Mouse (Mus musculus) midbrain, embryonic 14.5 days (tissue): ENCODE data around the gene Gm45021. TPM values are rescaled to one million over a fixed set of nuclear protein-coding genes. Genes with fewer than 3 reads are reported as not detected.

Source experiments
- ATAC-seq: fragments of 200-750 bp; cut with Nextera tagmentation; 2 replicates; pipeline ENCODE4 v1.8.0; 2017; ENCODE audit warnings: moderate number of reproducible peaks, moderate library complexity; ENCODE audit not compliant: low FRiP score, low TSS enrichment
- DNase-seq: peaks from one replicate; pipeline ENCODE4 v3.0.0-alpha.2; 2015
- H3K27ac ChIP-seq: fragments of 300-500 bp; sonication (generic); replicated peaks from 2 replicates; pipeline ENCODE4 v1.5.1; 2014; ENCODE audit warnings: mild to moderate bottlenecking, low read depth, low read length, moderate library complexity
- H3K27me3 ChIP-seq: fragments of 300-500 bp; sonication (generic); 2 replicates; pipeline ENCODE4 v1.6.1; 2014; ENCODE audit warnings: low read length, control low read depth, mixed read lengths; ENCODE audit not compliant: control insufficient read depth, insufficient read depth
- H3K36me3 ChIP-seq: fragments of 300-500 bp; sonication (generic); 2 replicates; pipeline ENCODE4 v1.6.1; 2014; ENCODE audit warnings: low read length, control low read depth; ENCODE audit not compliant: control insufficient read depth, insufficient read depth
- H3K4me1 ChIP-seq: fragments of 300-500 bp; sonication (generic); 2 replicates; pipeline ENCODE4 v1.6.1; 2014; ENCODE audit warnings: mild to moderate bottlenecking, antibody characterized with exemption, low read length, control low read depth; ENCODE audit not compliant: control insufficient read depth, insufficient read depth
- H3K4me2 ChIP-seq: fragments of 300-500 bp; sonication (generic); 2 replicates; pipeline ENCODE4 v1.6.1; 2014; ENCODE audit warnings: mild to moderate bottlenecking, low read length, moderate library complexity
- H3K4me3 ChIP-seq: fragments of 300-500 bp; sonication (generic); replicated peaks from 2 replicates; pipeline ENCODE4 v1.5.1; 2014; ENCODE audit warnings: low read depth, low read length
- H3K9ac ChIP-seq: fragments of 300-500 bp; sonication (generic); replicated peaks from 2 replicates; pipeline ENCODE4 v1.6.1; 2014; ENCODE audit warnings: mild to moderate bottlenecking, low read length, moderate library complexity
- H3K9me3 ChIP-seq: fragments of 300-500 bp; sonication (generic); 2 replicates; pipeline ENCODE4 v1.6.1; 2016; ENCODE audit warnings: low read length, control low read depth, mixed read lengths; ENCODE audit not compliant: control insufficient read depth
- WGBS: fragments of 180-500 bp; shearing (Covaris S2); extraction: QIAGEN DNeasy Blood & Tissue Kit; methylation state at CpG from one replicate; pipeline ENCODE4 v1.1.7; 2014; 5-methylcytosine and 5-hydroxymethylcytosine counted together
- polyA plus RNA-seq: library from polyadenylated mRNA; unstranded; fragments of >200 nt; fragmentation: Nextera tagmentation; extraction: Ambion mirVana; gene quantifications from 2 replicates; pipeline ENCODE4 v1.2.1, GENCODE M21; 2014

Gene Gm45021
- polyA plus RNA-seq = not detected in 2 replicates

GRCm38 (mm10) chr6:48589194-48589750, at the start of gene Gm45021:
Gene Gm45021 (plus strand): TSS chr6:48589610.
- H3K4me3 ChIP-seq = no peak within 1 kb of the TSS
- H3K4me1 ChIP-seq = 0 out of 2 replicates have a peak, but pooled peaks cover 6% of the 10 kb centered on the region
- no peak within 1 kb of the TSS for H3K27ac ChIP-seq
- no peak for DNase-seq
- H3K9me3 ChIP-seq = no peaks in the 10 kb centered on the region
- no peaks in the 10 kb centered on the region for H3K36me3 ChIP-seq
- 76% methylated on average over 6 of the region's 6 CpGs for WGBS
- no peak for ATAC-seq
- no peak within 1 kb of the TSS for H3K9ac ChIP-seq
- no peaks in the 10 kb centered on the region for H3K27me3 ChIP-seq
- H3K4me2 ChIP-seq = no peak within 1 kb of the TSS

DNA sequence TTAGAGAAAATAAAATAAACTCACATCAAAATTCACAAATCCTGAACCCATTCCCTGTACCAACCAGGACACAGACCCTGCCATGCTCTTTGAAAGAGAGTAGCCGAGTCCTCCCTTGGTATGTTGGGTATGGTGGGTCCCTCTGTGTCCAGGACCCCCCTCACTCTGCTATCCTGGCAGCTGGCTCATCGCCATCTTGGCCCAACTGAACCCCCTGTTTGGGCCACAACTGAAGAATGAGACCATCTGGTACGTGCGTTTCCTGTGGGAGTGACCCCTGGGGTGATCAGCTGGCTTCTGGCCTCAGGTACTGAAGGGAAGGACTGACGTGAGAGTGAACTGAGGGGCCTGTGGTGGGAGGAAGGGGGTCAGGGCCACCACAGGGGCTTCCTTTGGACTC, 49.5 kb upstream of the Gm45021 start:
- no peak for DNase-seq
- no peak for ATAC-seq
- Histone ChIP-seq H3K36me3 (peaks cover 24% of the 10 kb centered on the region), H3K9ac (no peak overlapping the region), H3K4me2 (no peak overlapping the region), H3K27ac (no peak overlapping the region), H3K4me1 (peaks cover 21% of the 10 kb centered on the region), H3K9me3 (no peaks in the 10 kb centered on the region), H3K4me3 (no peak overlapping the region), H3K27me3 (no peaks in the 10 kb centered on the region)
- WGBS = 88% methylated on average over 5 of the region's 5 CpGs

GRCm38 (mm10) chr6:48540721-48541120, 48.7 kb upstream of the Gm45021 start:
- Histone ChIP-seq H3K27ac (no peak overlapping the region), H3K9me3 (no peaks in the 10 kb centered on the region), H3K4me3 (no peak overlapping the region), H3K36me3 (peaks cover 24% of the 10 kb centered on the region), H3K4me2 (no peak overlapping the region), H3K4me1 (peaks cover 21% of the 10 kb centered on the region), H3K27me3 (no peaks in the 10 kb centered on the region), H3K9ac (no peak overlapping the region)
- WGBS = 82% methylated on average over 3 of the region's 3 CpGs
- ATAC-seq = no peak
- DNase-seq = no peak

DNA sequence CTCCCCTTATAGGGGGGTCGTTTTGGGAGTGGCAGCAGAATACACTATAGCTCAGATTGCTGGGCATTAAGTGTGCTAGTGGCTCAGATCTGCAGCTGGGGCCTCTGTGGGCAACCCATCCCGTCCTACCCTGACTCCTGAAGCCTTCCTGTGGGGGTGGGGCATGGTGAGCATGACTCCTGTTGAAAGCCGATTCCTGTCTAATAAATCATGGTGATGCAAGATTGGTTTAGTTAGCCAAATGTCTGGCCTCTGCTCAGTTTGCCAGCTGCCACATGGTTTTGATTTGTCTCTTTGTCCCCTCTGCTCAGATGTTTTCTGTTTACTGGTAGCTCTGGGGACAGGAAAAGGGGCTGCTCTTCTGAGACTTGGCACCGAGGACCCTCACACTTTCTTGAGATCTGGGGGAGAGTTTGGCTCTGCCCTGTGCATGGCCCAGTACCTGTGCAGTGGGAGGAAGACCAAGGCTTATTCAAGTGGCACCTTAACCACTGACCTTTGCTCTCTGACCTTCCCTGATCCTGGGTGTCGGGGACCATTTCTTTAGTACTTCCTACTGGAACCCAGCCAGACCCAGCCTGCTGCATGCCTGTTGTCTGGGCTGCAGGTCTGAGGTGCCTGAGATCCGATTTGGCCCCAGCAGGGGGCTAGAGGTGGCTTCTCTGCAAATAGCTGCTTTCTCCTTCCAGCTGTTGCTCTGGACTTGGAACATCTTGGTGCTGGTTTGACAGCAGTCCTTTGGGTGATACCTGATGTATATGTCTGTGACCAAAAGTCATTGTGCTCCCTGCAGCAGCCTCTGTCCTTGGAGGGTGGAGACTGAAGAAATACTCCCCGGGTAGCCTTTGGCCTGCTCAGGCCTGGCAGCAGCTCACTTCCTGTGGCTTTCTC, 47.6 kb upstream of the Gm45021 start:
- H3K4me2 ChIP-seq = no peak overlapping the region
- H3K36me3 ChIP-seq = peaks cover 24% of the 10 kb centered on the region
- peaks cover 17% of the 10 kb centered on the region for H3K4me1 ChIP-seq
- ATAC-seq (no peak), DNase-seq (no peak)
- H3K9me3 ChIP-seq = no peaks in the 10 kb centered on the region
- H3K27ac ChIP-seq = no peak overlapping the region
- WGBS = 67% methylated on average over 7 of the region's 7 CpGs
- H3K4me3 ChIP-seq = no peak overlapping the region
- H3K27me3 ChIP-seq = no peaks in the 10 kb centered on the region
- no peak overlapping the region for H3K9ac ChIP-seq

DNA sequence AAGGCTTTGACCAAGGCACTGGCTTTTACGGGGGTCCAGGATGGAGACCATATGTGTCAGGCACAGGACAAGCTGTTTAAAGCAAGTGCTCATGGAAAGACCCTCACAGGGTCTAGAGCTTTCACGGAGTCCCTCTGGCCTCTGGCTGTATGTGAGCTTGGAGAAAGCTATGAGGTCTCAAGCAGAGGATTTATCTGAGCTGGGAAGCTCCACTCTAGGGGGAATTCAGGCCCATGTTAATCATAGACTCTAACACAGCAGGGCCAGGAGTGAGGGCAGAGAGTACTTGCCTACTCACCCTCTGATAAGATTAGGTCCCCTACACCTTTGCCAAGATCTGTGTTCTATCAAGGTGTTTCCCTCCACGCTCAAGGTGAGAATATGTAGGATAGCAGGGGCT, 46.8 kb upstream of the Gm45021 start:
- no peaks in the 10 kb centered on the region for H3K9me3 ChIP-seq
- H3K4me2 ChIP-seq = no peak overlapping the region
- DNase-seq (no peak), ATAC-seq (no peak)
- no peaks in the 10 kb centered on the region for H3K27me3 ChIP-seq
- peaks cover 14% of the 10 kb centered on the region for H3K4me1 ChIP-seq
- H3K36me3 ChIP-seq = peaks cover 24% of the 10 kb centered on the region
- H3K9ac ChIP-seq = no peak overlapping the region
- H3K4me3 ChIP-seq = no peak overlapping the region
- H3K27ac ChIP-seq = no peak overlapping the region
- WGBS = 93% methylated on average over 3 of the region's 3 CpGs

DNA sequence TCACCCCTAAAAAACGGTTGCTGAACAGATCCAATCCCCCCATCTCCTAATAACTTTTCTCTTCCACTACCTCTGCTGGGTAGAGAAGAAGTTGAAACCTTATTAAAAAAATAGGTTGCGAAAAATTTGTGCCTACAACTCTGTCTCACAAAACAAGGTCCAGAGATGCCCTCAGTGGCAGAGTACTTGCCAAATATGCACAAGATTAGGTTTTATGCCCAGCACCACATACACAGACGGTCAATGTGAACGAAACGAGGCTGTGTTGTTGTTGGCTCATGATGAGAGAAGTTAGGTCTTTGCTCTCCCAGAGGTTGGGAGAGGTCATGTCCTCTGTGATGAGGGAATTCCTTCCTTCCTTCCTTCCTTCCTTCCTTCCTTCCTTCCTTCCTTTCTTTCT, 44.2 kb upstream of the Gm45021 start:
- 82% methylated on average over 5 of the region's 5 CpGs for WGBS
- Histone ChIP-seq H3K4me2 (no peak overlapping the region), H3K9me3 (no peaks in the 10 kb centered on the region), H3K4me3 (no peak overlapping the region), H3K27ac (no peak overlapping the region), H3K36me3 (peaks cover 20% of the 10 kb centered on the region), H3K4me1 (no peaks in the 10 kb centered on the region), H3K9ac (no peak overlapping the region), H3K27me3 (no peaks in the 10 kb centered on the region)
- no peak for DNase-seq
- no peak for ATAC-seq

- Histone ChIP-seq H3K9me3 (no peaks in the 10 kb centered on the region), H3K9ac (no peak overlapping the region), H3K36me3 (peaks cover 10% of the 10 kb centered on the region), H3K4me2 (no peak overlapping the region), H3K4me1 (no peaks in the 10 kb centered on the region), H3K27ac (no peak overlapping the region), H3K27me3 (no peaks in the 10 kb centered on the region), H3K4me3 (no peak overlapping the region)
- WGBS = 56% methylated on average over 1 of the region's 1 CpGs
- DNase-seq (peak; percentile 66), ATAC-seq (no peak)
Measured at GRCm38 (mm10) chr6:48546271-48546670, 43.1 kb upstream of the Gm45021 start.

DNA sequence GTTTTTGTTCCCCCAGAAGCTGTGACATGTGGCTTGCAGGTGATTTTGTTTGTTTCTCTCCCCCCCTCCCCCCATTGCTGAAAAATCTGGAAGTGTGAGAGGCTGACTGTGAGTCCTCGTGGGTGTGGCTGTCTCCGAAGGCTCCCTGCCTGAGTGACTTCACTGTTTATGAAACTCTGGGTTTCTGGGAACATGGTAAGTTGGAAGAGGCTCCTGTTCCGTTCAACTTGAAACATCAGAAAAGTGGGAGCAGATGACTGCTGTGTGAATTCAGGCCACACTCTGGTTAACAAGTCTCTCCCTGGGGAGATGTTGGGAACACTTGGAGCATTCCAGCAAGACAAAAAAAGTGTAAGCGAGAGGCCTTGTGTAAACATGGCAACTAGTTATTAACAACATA, 42.6 kb upstream of the Gm45021 start:
- no peak overlapping the region for H3K4me3 ChIP-seq
- no peak overlapping the region for H3K9ac ChIP-seq
- no peaks in the 10 kb centered on the region for H3K27me3 ChIP-seq
- no peak overlapping the region for H3K27ac ChIP-seq
- H3K4me1 ChIP-seq = no peaks in the 10 kb centered on the region
- H3K4me2 ChIP-seq = no peak overlapping the region
- H3K36me3 ChIP-seq = peaks cover 4% of the 10 kb centered on the region
- ATAC-seq = no peak
- DNase-seq = no peak
- H3K9me3 ChIP-seq = no peaks in the 10 kb centered on the region
- WGBS = 82% methylated on average over 4 of the region's 4 CpGs

DNA sequence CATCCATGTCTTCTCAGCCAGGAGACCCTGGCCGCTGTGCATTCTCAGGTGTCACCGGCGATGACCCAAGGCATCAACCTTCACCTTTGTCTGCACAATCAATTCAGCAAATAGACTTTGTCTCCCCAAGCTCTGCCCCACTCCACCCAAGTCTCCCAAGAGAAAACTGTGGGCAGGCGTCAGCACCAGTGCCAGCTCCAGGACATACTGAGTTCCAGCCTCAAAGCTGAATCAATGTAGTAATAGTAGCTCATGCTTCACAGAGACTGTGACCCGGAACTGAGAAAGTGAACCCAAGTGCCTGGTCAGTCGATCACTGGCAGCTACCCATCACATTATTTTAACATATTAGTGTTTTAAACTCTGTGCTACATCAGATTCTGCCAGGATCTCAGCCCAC, 41.1 kb upstream of the Gm45021 start:
- Histone ChIP-seq H3K9me3 (no peaks in the 10 kb centered on the region), H3K36me3 (no peaks in the 10 kb centered on the region), H3K4me2 (no peak overlapping the region), H3K4me1 (no peaks in the 10 kb centered on the region), H3K9ac (no peak overlapping the region), H3K4me3 (no peak overlapping the region), H3K27me3 (no peaks in the 10 kb centered on the region), H3K27ac (no peak overlapping the region)
- DNase-seq (no peak), ATAC-seq (no peak)
- 88% methylated on average over 6 of the region's 6 CpGs for WGBS
